In genomic region chr4:22486641-22486960, GRCm38 (mm10) we compare ENCODE assay signal across 9 mouse cellular contexts. TPM values are rescaled to one million over a fixed set of nuclear protein-coding genes. Genes with fewer than 3 reads are reported as not detected.
DNase-seq lines count a peak whose midpoint lies in the region.
"Had no signal": no experiment of that assay in that cellular context is flagged by ENCODE, and none has a peak within 500 bp of the region (broad histone marks: within the 10 kb centered on the region; RNA-seq: fewer than 3 reads in every experiment).

No protein-coding gene starts in this region.

- no peaks in the 10 kb centered on the region for H3K36me3 ChIP-seq in limb, embryonic 10.5 days

- H3K9me3 ChIP-seq in limb, embryonic 10.5 days (replicated peaks), result no peaks in the 10 kb centered on the region

- H3K4me3 ChIP-seq in limb, embryonic 10.5 days, result peak overlapping the region; percentile 63

- H3K4me1 ChIP-seq in limb, embryonic 10.5 days, result peaks cover 46% of the 10 kb centered on the region

- WGBS in limb, embryonic 10.5 days, result under 1% methylated on average over 10 of the region's 10 CpGs

- peaks cover 100% of the 10 kb centered on the region for H3K27me3 ChIP-seq in limb, embryonic 10.5 days (ENCODE audit: low read depth, poor library complexity, severe bottlenecking)

- peak; percentile 67 to 74 for DNase-seq in cerebellum, postnatal 10 days
- no peak for DNase-seq in cerebellum, adult 9-11 months
- peak; percentile 43 for DNase-seq in retina, embryonic 14.5 days (ENCODE audit: low spot score)
- no peak for DNase-seq in retina, postnatal 1 day
- no peak for DNase-seq in limb, embryonic 10.5 days (ENCODE audit: low spot score)
- peak; percentile 49 for DNase-seq in right cerebral cortex, postnatal 14 days
- DNase-seq in layer of hippocampus, adult 8-10 months (ENCODE audit: low spot score in 2 of 2), result no peak
- DNase-seq in adrenal gland, postnatal 10 days, result no peak
- DNase-seq: layer of hippocampus, adult 9-11 months had no signal

- no peak overlapping the region for H3K27ac ChIP-seq in limb, embryonic 10.5 days

RNA-seq across cellular contexts. Expression of gene Pou3f2, which starts 1.6 kb away (rescaled TPM):
- 0.13 and 0.15 TPM in 2 replicates for polyA plus RNA-seq in limb, embryonic 10.5 days (2016; fragmentation: Nextera tagmentation; extraction: Ambion mirVana)
- 10 to 100 TPM in 2 of 4 experiments, 1 to 10 TPM in 2; 9.0 to 10.6 (median 10.0) TPM for total RNA-seq in layer of hippocampus, adult 8-10 months (2022)
- total RNA-seq in adrenal gland, postnatal 10 days (2021), result under 1 TPM; 0.09 to 0.21 TPM

Comparison
In these comparisons a context has a peak if more than half of its experiments do, and no peak if none do; other contexts are left out.
1. DNase-seq: peak in cerebellum, postnatal 10 days (2 of 2), retina, embryonic 14.5 days (single experiment) and right cerebral cortex, postnatal 14 days (single experiment); none in cerebellum, adult 9-11 months (single experiment), retina, postnatal 1 day (single experiment), limb, embryonic 10.5 days (single experiment), layer of hippocampus, adult 8-10 months (0 of 2) and adrenal gland, postnatal 10 days (single experiment).
2. RNA of gene Pou3f2, which starts 1.6 kb away (total RNA-seq): 9.0 to 10.6 TPM in layer of hippocampus, adult 8-10 months; 0.09 to 0.21 TPM in adrenal gland, postnatal 10 days; every median in the first group is over 4 times any median in the second.